Mouse (Mus musculus) liver, embryonic 11.5 days (tissue): Measurements from ENCODE around the gene Pcyt2. TPM values are rescaled to one million over a fixed set of nuclear protein-coding genes. Genes with fewer than 3 reads are reported as not detected.

Source experiments
- ATAC-seq: fragments of 200-750 bp; cut with Nextera tagmentation; replicated peaks from 2 replicates; pipeline ENCODE4 v1.8.0; 2017; ENCODE audit warnings: moderate number of reproducible peaks, mild to moderate bottlenecking, moderate TSS enrichment, moderate library complexity; ENCODE audit not compliant: low FRiP score
- DNase-seq: peaks from one replicate; pipeline ENCODE4 v3.0.0-alpha.2; 2017; ENCODE audit warnings: low spot score
- H3K27ac ChIP-seq: fragments of 300-500 bp; sonication (generic); 2 replicates; pipeline ENCODE4 v1.5.1; 2014; ENCODE audit warnings: mild to moderate bottlenecking, low read depth, low read length, control low read depth
- H3K27me3 ChIP-seq: fragments of 300-500 bp; sonication (generic); replicated peaks from 2 replicates; pipeline ENCODE4 v1.6.1; 2014; ENCODE audit warnings: low read length, mixed read lengths; ENCODE audit not compliant: control insufficient read depth, insufficient read depth
- H3K36me3 ChIP-seq: fragments of 300-500 bp; sonication (generic); 2 replicates; pipeline ENCODE4 v1.6.1; 2014; ENCODE audit warnings: mild to moderate bottlenecking, low read length, moderate library complexity, mixed read lengths; ENCODE audit not compliant: control insufficient read depth, insufficient read depth
- H3K4me1 ChIP-seq: fragments of 300-500 bp; sonication (generic); replicated peaks from 2 replicates; pipeline ENCODE4 v1.6.1; 2014; ENCODE audit warnings: low read length, mixed read lengths; ENCODE audit not compliant: control insufficient read depth, insufficient read depth
- H3K4me2 ChIP-seq: fragments of 300-500 bp; sonication (generic); 2 replicates; pipeline ENCODE4 v1.6.1; 2014; ENCODE audit warnings: mild to moderate bottlenecking, control low read depth, moderate library complexity
- H3K4me3 ChIP-seq: fragments of 300-500 bp; sonication (generic); 2 replicates; pipeline ENCODE4 v1.5.1; 2014; ENCODE audit warnings: low read depth, low read length, control low read depth
- H3K9ac ChIP-seq: fragments of 300-500 bp; sonication (generic); 2 replicates; pipeline ENCODE4 v1.6.1; 2014; ENCODE audit warnings: low read depth, low read length, control low read depth
- H3K9me3 ChIP-seq: fragments of 300-500 bp; sonication (generic); 2 replicates; pipeline ENCODE4 v1.6.1; 2016; ENCODE audit warnings: low read length, inconsistent platforms, mixed read lengths; ENCODE audit not compliant: control insufficient read depth
- WGBS: fragments of 180-500 bp; shearing (Covaris S2); extraction: QIAGEN DNeasy Blood & Tissue Kit; methylation state at CpG from one replicate; pipeline ENCODE4 v1.1.7; 2014; 5-methylcytosine and 5-hydroxymethylcytosine counted together
- polyA plus RNA-seq: library from polyadenylated mRNA; unstranded; fragments of >200 nt; fragmentation: Nextera tagmentation; extraction: Ambion mirVana; gene quantifications from 2 replicates; pipeline ENCODE4 v1.2.1, GENCODE M21; 2014

The Pcyt2 gene
- polyA plus RNA-seq, 1 experiment from 2014 or later = 175 TPM

DNA sequence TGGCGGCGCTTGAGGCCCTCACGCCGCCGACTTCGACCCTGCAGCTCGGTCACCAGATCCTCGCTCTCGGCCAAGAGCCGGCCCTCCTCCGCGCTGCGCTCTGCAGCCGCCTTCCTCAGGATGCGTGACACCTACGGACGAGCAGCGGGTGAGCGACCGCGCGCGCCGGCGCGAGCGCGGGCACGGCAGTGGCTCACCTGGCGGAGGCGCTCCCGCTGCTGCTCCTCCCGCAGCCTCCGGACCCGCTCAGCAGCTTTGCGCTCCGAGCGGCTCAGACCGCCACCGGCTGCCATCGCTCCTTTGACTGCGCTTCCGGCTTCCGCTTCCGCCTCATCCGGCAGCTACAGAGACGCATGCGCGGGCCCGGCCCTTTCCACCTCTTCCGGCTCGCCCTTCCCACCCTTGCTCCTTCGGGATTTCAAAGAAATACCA is 7.0 kb upstream of the Pcyt2 start:
- no peaks in the 10 kb centered on the region for H3K27me3 ChIP-seq

DNA sequence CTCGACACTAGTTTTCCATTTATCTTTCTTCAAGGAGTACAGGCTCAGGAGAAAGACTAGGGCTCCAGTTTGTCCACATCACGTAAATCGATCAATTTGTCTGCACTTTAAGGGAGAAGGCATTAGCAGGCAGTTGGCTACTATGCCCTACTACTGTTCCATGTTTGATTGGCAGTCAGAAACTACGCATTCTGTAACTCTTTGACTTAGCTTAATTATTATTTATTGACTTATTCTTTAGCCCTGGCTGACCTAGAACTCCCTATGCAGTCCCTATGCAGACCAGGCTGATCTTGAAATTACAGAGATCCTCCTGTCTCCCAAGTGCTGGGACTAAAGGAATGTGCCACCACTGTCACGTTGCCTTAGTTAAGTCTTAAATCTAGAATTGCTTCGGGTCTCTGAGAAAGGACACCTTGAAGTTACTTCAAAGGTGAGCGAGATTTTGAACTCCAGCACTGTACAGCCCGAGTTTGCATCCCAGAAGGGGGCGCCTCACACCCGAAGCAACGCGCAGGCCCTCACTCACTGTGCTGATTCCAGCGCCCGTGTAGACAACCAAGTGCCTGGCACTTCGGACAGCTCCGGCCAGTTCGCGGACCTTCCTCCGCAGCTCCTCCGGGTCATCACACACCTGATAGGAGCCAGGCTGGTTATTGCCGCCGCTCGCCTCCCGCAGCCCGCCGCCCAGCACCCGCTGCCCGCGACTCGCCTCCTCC is 6.4 kb upstream of the Pcyt2 start:
- peaks cover 36% of the 10 kb centered on the region for H3K36me3 ChIP-seq
- H3K4me1 ChIP-seq = peaks cover 42% of the 10 kb centered on the region

More for the DNA sequence above, 7.0 kb upstream of the Pcyt2 start:
- H3K4me3 ChIP-seq = peak overlapping the region; percentile 100
- ATAC-seq = peak; percentile 76
- H3K9me3 ChIP-seq = no peaks in the 10 kb centered on the region
- H3K9ac ChIP-seq = peak overlapping the region; percentile 97
- under 1% methylated on average over 46 of the region's 53 CpGs for WGBS
- DNase-seq = peak; percentile 83
- H3K4me1 ChIP-seq = peaks cover 48% of the 10 kb centered on the region
- H3K27ac ChIP-seq = peak overlapping the region; percentile 97
- peak overlapping the region; percentile 81 for H3K4me2 ChIP-seq
- peaks cover 34% of the 10 kb centered on the region for H3K36me3 ChIP-seq

DNA sequence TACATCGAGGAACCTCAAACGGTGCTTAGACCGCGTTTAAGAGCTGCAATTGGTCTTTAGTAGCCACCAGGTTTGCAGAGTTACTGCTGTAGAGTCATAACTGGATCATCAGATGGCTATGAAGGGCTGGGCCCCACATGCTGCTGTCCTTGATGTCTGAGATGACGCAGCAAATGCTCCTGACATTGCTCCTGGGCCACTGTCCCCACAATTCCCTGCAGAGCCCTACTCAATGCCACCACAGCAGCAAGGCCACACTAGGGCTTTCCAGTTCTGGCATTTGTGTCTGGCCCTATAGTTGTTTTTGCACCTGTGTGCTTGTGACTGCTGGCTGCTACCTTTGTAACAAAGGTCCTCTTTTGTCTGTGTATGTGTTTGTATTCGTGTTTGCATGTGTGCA is 5.1 kb upstream of the Pcyt2 start:
- Histone ChIP-seq H3K27me3 (no peaks in the 10 kb centered on the region), H3K9me3 (no peaks in the 10 kb centered on the region), H3K4me3 (no peak overlapping the region), H3K36me3 (peaks cover 38% of the 10 kb centered on the region), H3K9ac (no peak overlapping the region; the same call in 1 of the 2 replicates), H3K4me2 (0 out of 2 replicates have a peak overlapping the region, but pooled peaks have one; percentile 3), H3K27ac (no peak overlapping the region), H3K4me1 (peaks cover 40% of the 10 kb centered on the region)
- no peak for DNase-seq
- WGBS = 93% methylated on average over 6 of the region's 6 CpGs
- ATAC-seq = no peak

More for the DNA sequence above, 6.4 kb upstream of the Pcyt2 start:
- peak overlapping the region; percentile 100 for H3K4me3 ChIP-seq
- WGBS = 11% methylated on average over 30 of the region's 30 CpGs
- DNase-seq (peak; percentile 77), ATAC-seq (peak; percentile 82)
- peak overlapping the region; percentile 81 for H3K4me2 ChIP-seq
- H3K27me3 ChIP-seq = no peaks in the 10 kb centered on the region
- H3K9ac ChIP-seq = peak overlapping the region; percentile 97
- H3K9me3 ChIP-seq = no peaks in the 10 kb centered on the region
- H3K27ac ChIP-seq = peak overlapping the region; percentile 97

DNA sequence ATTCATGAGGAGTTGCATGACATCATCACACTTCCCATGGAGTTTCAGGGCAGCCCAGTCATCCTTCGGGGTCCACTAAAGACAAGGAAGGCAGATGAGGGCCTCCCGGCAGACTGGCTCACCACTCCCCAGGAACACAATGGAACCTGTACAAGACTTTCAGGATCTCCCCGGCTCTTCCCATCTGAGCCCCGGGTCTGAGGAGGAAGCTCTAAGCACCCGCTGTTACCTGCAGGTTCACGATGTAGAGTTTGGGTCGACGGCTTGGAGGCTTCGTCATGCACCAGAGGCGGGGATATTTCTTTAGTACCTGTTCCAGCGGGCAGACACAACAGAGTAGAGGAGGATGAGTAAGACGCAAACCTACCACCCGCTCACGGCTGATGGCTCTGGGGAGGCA is 2.5 kb upstream of the Pcyt2 start:
- H3K4me1 ChIP-seq = peaks cover 35% of the 10 kb centered on the region
- 93% methylated on average over 14 of the region's 14 CpGs for WGBS

DNA sequence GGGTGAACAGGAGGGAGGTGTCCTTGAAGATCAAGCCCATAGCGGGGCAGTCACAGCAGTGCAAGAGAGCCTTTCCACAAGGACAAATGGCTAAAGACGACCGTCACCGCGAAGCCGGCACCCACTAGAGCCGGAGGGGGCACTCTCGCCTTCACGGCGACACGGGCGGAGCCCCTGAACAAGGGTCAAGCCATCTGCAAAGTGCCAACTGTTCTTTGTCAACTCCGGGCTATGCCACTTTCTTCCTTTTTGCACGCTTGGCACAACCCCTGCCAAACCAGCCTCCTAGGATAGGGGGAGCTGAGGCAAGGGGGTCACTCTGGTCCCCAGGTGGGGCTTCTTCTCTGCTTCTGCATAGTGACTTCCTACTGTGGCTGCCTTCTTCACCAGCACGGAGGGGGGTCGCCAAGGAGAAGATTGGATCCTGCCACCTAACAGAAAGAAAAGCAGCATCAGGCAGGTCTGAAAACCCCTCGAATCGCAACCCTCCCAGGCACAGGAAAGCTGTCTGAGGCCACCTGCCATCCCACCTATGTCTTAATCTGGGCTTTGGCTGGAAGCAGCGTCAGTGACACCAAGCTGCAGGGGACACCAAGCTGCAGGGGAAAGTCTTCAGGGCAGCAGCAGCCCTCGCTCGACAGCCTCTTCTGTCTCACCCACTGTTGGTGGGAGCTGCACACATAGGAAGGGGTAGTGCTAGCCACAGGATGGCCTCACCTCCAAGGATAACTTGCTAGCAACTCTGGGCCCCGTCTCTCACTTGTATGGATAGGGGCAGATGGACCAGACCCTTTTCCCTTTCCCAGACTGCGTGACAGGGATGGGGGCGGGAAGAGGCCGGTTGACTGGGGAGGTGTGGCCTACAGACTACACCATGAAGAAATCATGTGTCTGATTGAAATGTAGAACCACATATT is 1.1 kb upstream of the Pcyt2 start:
- DNase-seq (no peak), ATAC-seq (no peak)
- Histone ChIP-seq H3K9me3 (no peaks in the 10 kb centered on the region), H3K9ac (no peak overlapping the region), H3K4me2 (peak overlapping the region; percentile 88), H3K27ac (peak overlapping the region; percentile 82), H3K36me3 (peaks cover 44% of the 10 kb centered on the region), H3K27me3 (no peaks in the 10 kb centered on the region), H3K4me1 (peaks cover 29% of the 10 kb centered on the region), H3K4me3 (peak overlapping the region; percentile 2; the same call in 1 of the 2 replicates)
- 91% methylated on average over 25 of the region's 25 CpGs for WGBS

More for the DNA sequence above, 2.5 kb upstream of the Pcyt2 start:
- DNase-seq (no peak), ATAC-seq (no peak)
- Histone ChIP-seq H3K27me3 (no peaks in the 10 kb centered on the region), H3K4me3 (no peak overlapping the region), H3K36me3 (peaks cover 41% of the 10 kb centered on the region), H3K27ac (no peak overlapping the region), H3K9me3 (no peaks in the 10 kb centered on the region), H3K9ac (no peak overlapping the region), H3K4me2 (no peak overlapping the region)

- ATAC-seq (peak; percentile 9; the same call in 1 of the 2 replicates), DNase-seq (no peak)
- Histone ChIP-seq H3K4me2 (peak overlapping the region; percentile 88), H3K4me1 (peaks cover 23% of the 10 kb centered on the region), H3K27ac (peak overlapping the region; percentile 82), H3K9ac (peak overlapping the region; percentile 86), H3K36me3 (peaks cover 50% of the 10 kb centered on the region), H3K27me3 (no peaks in the 10 kb centered on the region), H3K4me3 (peak overlapping the region; percentile 74), H3K9me3 (no peaks in the 10 kb centered on the region)
- WGBS = 35% methylated on average over 4 of the region's 4 CpGs
These were observed 980 bp downstream of the Pcyt2 start for GRCm38 (mm10) chr11:120616617-120617294.

GRCm38 (mm10) chr11:120615606-120616203 is 2.0 kb downstream of the Pcyt2 start:
- 91% methylated on average over 11 of the region's 11 CpGs for WGBS
- DNase-seq = no peak
- H3K4me2 ChIP-seq = peak overlapping the region; percentile 88
- peaks cover 53% of the 10 kb centered on the region for H3K36me3 ChIP-seq
- peaks cover 23% of the 10 kb centered on the region for H3K4me1 ChIP-seq
- H3K4me3 ChIP-seq = 0 out of 2 replicates have a peak overlapping the region, but pooled peaks have one; percentile 4
- no peak for ATAC-seq
- H3K9ac ChIP-seq = no peak overlapping the region; the same call in 1 of the 2 replicates
- no peak overlapping the region for H3K27ac ChIP-seq
- H3K9me3 ChIP-seq = no peaks in the 10 kb centered on the region
- H3K27me3 ChIP-seq = no peaks in the 10 kb centered on the region

GRCm38 (mm10) chr11:120615167-120615566 is 2.6 kb downstream of the Pcyt2 start:
- Histone ChIP-seq H3K9ac (no peak overlapping the region), H3K4me2 (no peak overlapping the region), H3K9me3 (no peaks in the 10 kb centered on the region), H3K4me1 (peaks cover 23% of the 10 kb centered on the region), H3K27me3 (no peaks in the 10 kb centered on the region), H3K27ac (no peak overlapping the region), H3K4me3 (no peak overlapping the region), H3K36me3 (peaks cover 51% of the 10 kb centered on the region)
- ATAC-seq = no peak
- no peak for DNase-seq
- WGBS = 89% methylated on average over 6 of the region's 6 CpGs
